Mouse (Mus musculus) intestine, embryonic 14.5 days (tissue): ENCODE measurements around the gene Lrrc52. TPM values are rescaled to one million over a fixed set of nuclear protein-coding genes. Genes with fewer than 3 reads are reported as not detected.

Experiments
- polyA plus RNA-seq: library from polyadenylated mRNA; unstranded; fragments of >200 nt; fragmentation: Nextera tagmentation; extraction: Ambion mirVana; gene quantifications from 2 replicates; pipeline ENCODE4 v1.2.1, GENCODE M21; 2014

Gene Lrrc52
- polyA plus RNA-seq, 1 experiment from 2014 or later: not detected

Other genes starting within 250 kb of the Lrrc52 start
- 47.3 and 53.0 TPM in 2 replicates for gene Uck2, start 181.5 kb downstream of the Lrrc52 start, polyA plus RNA-seq
- gene Tmco1, start 158.4 kb downstream of the Lrrc52 start, polyA plus RNA-seq: 94.9 and 99.4 TPM in 2 replicates
- gene Aldh9a1, start 116.8 kb downstream of the Lrrc52 start, polyA plus RNA-seq: 77.8 and 83.3 TPM in 2 replicates
- gene Mgst3, start 72.9 kb downstream of the Lrrc52 start, polyA plus RNA-seq: 179 and 217 TPM in 2 replicates
- 1.4 and 1.5 TPM in 2 replicates for gene Rxrg, start 131.6 kb upstream of the Lrrc52 start, polyA plus RNA-seq
- gene Lmx1a, start 222.5 kb upstream of the Lrrc52 start, polyA plus RNA-seq: 0.16 and 0.41 TPM in 2 replicates